Mouse (Mus musculus) T-cell, adult 2 months (primary cell): ENCODE results near the gene Nedd4.
"Not testable (repeated sequence)": the region's sequence is repeated elsewhere in the genome, so short reads cannot be mapped to it uniquely, and the experiment has no call there.

ENCODE experiments used
- DNase-seq: peaks from one replicate; pipeline ENCODE4 v3.0.0; 2022; ENCODE audit warnings: low spot score

Gene Nedd4

DNA sequence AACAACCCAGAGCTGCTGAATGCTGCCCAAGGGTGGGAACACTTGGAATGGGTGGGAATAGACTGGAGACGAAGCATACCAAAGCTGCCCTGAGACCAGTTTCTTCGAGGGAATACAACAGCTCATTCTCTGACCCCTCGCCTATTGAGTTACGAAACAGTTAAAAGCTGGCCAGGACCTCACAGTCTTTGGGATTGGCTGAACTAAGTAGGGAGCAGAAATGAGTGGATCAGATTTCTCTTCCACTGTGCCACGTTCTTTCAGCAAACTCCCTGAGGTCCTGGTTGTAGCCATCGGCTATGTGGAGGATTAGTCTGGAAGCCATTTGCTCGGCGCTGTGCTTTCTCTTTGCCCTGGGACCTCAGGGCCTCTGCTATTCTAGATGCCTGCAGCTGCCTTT, 9.2 kb upstream of the Nedd4 start:
- no peak for DNase-seq

DNA sequence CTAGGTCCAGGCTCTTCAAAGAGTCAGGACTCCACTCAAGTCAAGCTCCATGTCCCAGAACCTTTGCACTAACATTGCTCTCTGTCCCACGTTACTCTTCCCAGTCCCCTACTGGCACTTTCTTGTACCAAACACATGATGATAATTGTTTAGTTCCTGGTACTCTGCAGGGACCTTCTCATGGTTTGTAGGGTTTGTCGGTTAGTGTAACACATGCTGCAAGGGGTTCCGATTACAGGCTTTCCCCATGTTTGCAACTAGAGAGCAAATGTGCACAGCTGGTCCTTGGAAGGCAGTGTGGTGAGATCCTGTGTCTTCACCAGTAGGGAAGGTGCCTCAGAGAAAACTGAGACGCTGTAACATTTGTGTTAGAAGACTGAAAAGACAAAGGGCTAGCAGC, 8.6 kb upstream of the Nedd4 start:
- no peak for DNase-seq

DNA sequence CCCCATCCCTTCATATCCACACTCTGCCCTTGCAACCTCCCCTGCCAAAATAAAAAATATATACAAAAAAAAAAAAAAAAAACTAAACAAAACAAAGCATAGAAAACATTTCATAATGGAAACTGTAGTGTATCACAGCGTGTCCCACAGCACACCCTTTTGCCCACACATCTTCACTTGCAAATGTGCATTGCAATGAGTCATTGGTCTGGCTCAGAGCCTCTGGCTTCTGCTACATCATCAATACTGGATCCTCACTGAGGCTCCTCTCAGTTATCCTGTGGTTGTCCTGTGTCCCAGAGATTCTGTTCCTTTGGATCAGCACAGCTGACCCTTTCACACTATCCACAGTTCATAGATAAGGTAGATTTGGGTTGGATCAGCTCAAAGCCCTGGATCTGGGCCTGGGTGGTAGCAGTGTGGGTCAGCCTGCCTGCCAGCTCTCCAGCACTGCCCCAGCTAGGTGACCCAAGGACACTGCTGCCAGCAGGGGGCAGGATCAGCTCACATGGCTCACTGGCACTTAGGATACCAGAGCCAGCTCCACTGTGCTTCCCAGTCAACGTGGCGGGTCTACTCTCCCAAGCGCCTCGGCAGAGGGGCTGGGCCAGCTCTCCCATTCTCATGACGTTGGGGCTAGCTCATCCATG, 7.4 kb upstream of the Nedd4 start:
- DNase-seq = peak; percentile 38

DNA sequence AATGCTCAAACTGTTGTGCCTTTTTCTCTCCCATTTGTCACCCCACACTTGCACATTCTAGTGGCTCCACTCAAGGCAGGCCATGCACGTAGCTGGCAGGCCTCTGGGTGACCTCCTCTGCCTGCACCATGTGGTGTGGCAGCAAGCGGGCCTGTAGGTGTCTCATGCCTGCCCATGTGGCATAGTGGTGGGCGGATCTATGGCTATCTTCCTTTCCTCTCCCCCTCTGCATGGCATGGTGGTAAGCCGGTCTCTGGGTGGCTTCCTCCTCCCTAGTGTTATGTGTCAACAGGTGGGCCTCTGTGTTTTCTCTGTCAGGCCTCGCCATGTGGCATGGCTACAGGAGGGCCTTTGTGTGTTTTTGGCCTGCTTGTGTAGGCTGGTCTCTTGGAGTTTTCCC, 6.5 kb upstream of the Nedd4 start:
- DNase-seq = no peak

- DNase-seq = no peak
Measured at GRCm38 (mm10) chr9:72656491-72656890, 5.7 kb upstream of the Nedd4 start.

GRCm38 (mm10) chr9:72656940-72657339, 5.2 kb upstream of the Nedd4 start:
- DNase-seq = no peak

DNA sequence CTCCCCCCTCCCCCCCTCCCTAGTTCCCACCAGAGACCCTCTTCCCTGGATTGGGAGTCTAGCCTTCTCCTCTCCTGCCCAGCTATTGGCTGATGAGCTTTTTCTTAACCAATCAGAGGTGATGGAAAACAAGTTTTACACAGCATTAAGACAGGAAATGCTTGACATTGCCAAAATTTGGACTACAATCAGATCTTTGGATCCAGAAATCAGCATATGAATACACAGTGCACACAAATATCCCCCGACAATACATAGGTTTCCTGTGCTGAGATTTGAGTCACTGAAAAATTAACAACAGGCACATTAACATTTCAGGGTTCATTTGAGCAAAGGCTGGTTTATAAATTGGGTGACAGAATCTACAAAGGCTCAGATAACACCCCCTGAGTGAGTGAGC, 4.5 kb upstream of the Nedd4 start:
- no peak for DNase-seq

GRCm38 (mm10) chr9:72660139-72660538, 2.0 kb upstream of the Nedd4 start:
- DNase-seq = peak; percentile 79

DNA sequence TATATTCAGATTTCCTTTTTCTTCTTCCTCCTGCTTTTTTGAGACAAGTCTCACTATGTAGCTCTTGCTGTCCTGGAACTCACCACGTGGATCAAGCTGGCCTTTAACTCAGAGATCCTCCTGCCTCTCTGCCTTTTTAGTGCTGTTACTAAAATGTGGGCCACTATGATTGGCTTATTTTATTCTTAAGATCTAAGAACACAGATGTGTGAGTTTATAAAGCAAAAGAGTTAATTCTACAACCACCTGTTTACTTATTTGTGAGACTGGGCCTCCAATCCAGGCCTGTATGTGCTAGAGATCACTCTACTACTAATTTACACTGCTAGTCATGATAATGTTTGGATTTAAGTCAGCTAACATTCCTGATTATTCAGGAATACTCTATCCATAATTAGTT, 1.2 kb upstream of the Nedd4 start:
- no peak for DNase-seq

GRCm38 (mm10) chr9:72661561-72661894, 618 bp upstream of the Nedd4 start:
- DNase-seq = no peak

DNA sequence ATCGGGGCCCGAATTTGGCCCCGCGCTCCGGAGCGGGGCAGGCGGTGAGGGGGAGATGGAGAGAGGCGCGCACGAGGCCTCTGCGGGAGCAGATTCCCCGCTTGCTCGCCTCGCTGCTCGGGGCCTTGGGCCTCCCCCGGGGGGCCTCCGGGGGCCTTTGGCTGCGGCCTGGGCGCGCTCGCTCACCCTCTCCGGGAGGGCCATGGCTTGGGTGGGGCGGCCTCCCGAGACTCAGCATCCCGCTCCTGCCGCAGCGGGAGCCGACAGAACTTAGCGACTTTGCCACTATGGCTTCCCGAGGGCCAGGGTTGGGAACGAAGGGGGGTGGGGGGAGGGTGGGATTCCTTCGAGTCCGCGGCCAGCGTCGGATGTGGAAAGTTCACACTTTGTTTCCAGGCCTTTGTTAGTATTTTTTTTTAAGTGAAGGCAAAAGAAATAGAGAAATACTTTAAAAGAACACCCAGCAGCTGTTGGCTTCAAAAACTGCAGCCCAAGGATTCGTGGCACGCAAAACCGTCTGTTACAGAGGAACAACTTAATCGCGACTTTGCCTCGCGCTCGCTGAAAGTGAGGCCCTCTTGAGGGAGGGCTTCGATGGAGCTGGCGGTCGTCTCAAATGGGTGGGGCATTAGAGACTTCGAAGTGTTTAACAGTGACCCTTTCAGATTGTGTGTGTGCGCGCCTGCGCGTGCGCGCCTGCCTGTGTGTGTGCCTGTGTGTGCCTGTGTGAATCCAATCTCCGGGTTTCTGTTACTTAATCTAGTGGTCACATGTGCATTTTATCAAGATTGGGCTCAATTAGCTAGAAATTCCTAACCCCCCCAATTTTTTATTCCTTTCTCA, 766 bp downstream of the Nedd4 start:
- peak; percentile 17 for DNase-seq

DNA sequence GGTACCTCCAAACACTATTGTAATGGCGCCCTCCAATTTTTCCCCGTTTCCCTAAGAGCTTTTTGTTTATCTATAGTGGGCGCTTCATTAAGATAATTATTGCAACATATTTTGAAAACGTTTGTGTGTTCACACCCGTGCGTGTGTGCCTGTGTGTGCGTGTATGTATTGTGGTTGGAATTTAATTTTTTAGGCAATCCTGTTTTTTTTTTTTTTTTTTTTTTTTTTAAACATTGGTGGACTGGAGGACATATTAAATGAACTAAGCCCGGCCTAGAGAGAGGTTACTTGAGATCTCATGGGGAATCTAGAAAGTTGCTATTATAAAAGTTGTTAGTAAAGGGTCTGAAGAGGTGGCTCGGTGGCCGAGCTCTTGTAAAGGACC, 1.4 kb downstream of the Nedd4 start:
- DNase-seq = no peak

GRCm38 (mm10) chr9:72664409-72665351, 2.5 kb downstream of the Nedd4 start:
- DNase-seq = no peak

GRCm38 (mm10) chr9:72665517-72665916, 3.4 kb downstream of the Nedd4 start:
- DNase-seq = no peak

GRCm38 (mm10) chr9:72666352-72667021, 4.3 kb downstream of the Nedd4 start:
- DNase-seq = not testable (repeated sequence)

DNA sequence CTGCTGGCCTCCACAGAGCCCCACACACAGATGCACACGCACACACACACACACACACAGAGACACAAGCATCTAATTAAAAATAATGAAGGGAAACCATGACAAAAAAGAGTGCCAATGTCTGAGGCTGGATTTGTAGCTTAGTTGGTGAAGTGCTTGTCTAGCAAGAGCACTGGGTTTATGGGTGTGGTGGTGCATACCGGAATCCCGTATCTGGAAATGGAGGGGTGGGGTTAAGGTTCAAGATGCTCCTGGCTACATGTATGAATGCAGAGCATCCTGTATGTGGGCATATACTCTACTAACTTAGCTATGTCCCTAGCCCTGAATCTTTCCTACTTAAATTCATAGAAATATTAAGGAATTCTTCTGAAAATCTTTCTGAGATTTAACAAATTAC, 5.0 kb downstream of the Nedd4 start:
- no peak for DNase-seq

- DNase-seq = no peak
Measured at GRCm38 (mm10) chr9:72669383-72669782, 7.2 kb downstream of the Nedd4 start.

- DNase-seq = peak; percentile 71
Measured at GRCm38 (mm10) chr9:72672361-72672760, 10.2 kb downstream of the Nedd4 start.

GRCm38 (mm10) chr9:72674957-72675744, 13.0 kb downstream of the Nedd4 start:
- no peak for DNase-seq

DNA sequence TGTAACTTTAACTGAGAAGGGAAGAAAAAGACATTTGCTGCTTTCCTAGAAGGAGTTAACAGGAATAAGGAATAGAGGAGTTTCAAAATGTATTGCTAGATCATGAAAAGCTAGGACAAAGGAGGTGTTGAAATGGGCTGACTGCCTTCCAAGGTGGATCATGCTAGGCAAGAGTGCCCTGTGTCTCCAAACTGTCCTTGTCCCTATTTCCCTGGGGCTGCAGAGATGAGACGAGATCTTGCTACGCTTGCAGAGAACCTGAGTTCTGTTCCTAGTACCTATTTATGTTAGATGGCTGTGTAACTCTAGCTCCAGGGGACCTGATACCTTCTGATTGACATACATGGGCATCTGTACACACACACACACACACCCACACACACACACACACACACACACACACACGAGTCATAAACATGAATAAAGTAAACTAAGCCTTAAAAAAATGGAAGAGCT, 13.6 kb downstream of the Nedd4 start:
- no peak for DNase-seq

- no peak for DNase-seq
Measured at GRCm38 (mm10) chr9:72677659-72678058, 15.5 kb downstream of the Nedd4 start.
